In genomic region chr5:130037752-130038455, GRCm38 (mm10) we compare ENCODE assay signal across 9 mouse cellular contexts. TPM values are rescaled to one million over a fixed set of nuclear protein-coding genes. Genes with fewer than 3 reads are reported as not detected.
DNase-seq lines count a peak whose midpoint lies in the region; ATAC-seq lines count a peak whose summit lies in the region.
"Had no signal": no experiment of that assay in that cellular context is flagged by ENCODE, and none has a peak within 500 bp of the region (broad histone marks: within the 10 kb centered on the region; RNA-seq: fewer than 3 reads in every experiment).

No protein-coding gene starts in this region.

- no peak overlapping the region for H3K4me3 ChIP-seq in midbrain, embryonic 10.5 days
- no peak overlapping the region for H3K4me3 ChIP-seq in midbrain, embryonic 13.5 days (replicated peaks)
- H3K4me3 ChIP-seq in embryonic facial prominence, embryonic 11.5 days (ENCODE audit: low read depth, low read length) = no peak overlapping the region
- H3K4me3 ChIP-seq: neural tube, embryonic 13.5 days had no signal

- 65% methylated on average over 19 of the region's 19 CpGs for WGBS in midbrain, embryonic 10.5 days
- WGBS in midbrain, embryonic 13.5 days = 67% methylated on average over 19 of the region's 19 CpGs
- 64% methylated on average over 19 of the region's 19 CpGs for WGBS in embryonic facial prominence, embryonic 11.5 days

- no peaks in the 10 kb centered on the region for H3K9me3 ChIP-seq in midbrain, embryonic 10.5 days (replicated peaks)
- no peaks in the 10 kb centered on the region for H3K9me3 ChIP-seq in midbrain, embryonic 13.5 days
- no peaks in the 10 kb centered on the region for H3K9me3 ChIP-seq in embryonic facial prominence, embryonic 11.5 days (replicated peaks; ENCODE audit: control insufficient read depth, low read length)
- H3K9me3 ChIP-seq: neural tube, embryonic 13.5 days had no signal

- peak; percentile 57 for DNase-seq in midbrain, embryonic 10.5 days (ENCODE audit: low spot score)
- DNase-seq in adrenal gland, postnatal 10 days = peak; percentile 80
- peak; percentile 80 for DNase-seq in embryonic facial prominence, embryonic 11.5 days (ENCODE audit: low spot score)
- peak; percentile 31 for DNase-seq in hindlimb bud, embryonic 11.5 days (ENCODE audit: extremely low spot score, low read depth, low spot score)
- DNase-seq in left cerebral cortex, adult 8-10 months (ENCODE audit: low spot score in 2 of 2) = peak; percentile 23 to 31
- DNase-seq in telencephalon, adult 2 months (ENCODE audit: low read depth, low spot score) = peak; percentile 19

- H3K27me3 ChIP-seq in midbrain, embryonic 10.5 days (ENCODE audit: low read depth, poor library complexity, severe bottlenecking) = no peaks in the 10 kb centered on the region
- H3K27me3 ChIP-seq in midbrain, embryonic 13.5 days = no peaks in the 10 kb centered on the region
- no peaks in the 10 kb centered on the region for H3K27me3 ChIP-seq in embryonic facial prominence, embryonic 11.5 days (ENCODE audit: control insufficient read depth, insufficient read depth, low read length)
- H3K27me3 ChIP-seq: neural tube, embryonic 13.5 days had no signal

- H3K27ac ChIP-seq in midbrain, embryonic 10.5 days (replicated peaks) = no peak overlapping the region
- H3K27ac ChIP-seq in midbrain, embryonic 13.5 days = no peak overlapping the region
- H3K27ac ChIP-seq in embryonic facial prominence, embryonic 11.5 days (replicated peaks; ENCODE audit: low read depth, low read length) = no peak overlapping the region
- H3K27ac ChIP-seq: neural tube, embryonic 13.5 days had no signal

- H3K4me2 ChIP-seq in midbrain, embryonic 13.5 days (replicated peaks) = no peak overlapping the region
- H3K4me2 ChIP-seq in embryonic facial prominence, embryonic 11.5 days (ENCODE audit: low read depth, low read length) = no peak overlapping the region
- H3K4me2 ChIP-seq: neural tube, embryonic 13.5 days had no signal

- H3K4me1 ChIP-seq in midbrain, embryonic 10.5 days = no peaks in the 10 kb centered on the region
- H3K4me1 ChIP-seq in midbrain, embryonic 13.5 days (replicated peaks) = no peaks in the 10 kb centered on the region
- H3K4me1 ChIP-seq in embryonic facial prominence, embryonic 11.5 days (ENCODE audit: control insufficient read depth, insufficient read depth, low read length) = no peaks in the 10 kb centered on the region
- H3K4me1 ChIP-seq: neural tube, embryonic 13.5 days had no signal

- H3K9ac ChIP-seq in midbrain, embryonic 13.5 days (replicated peaks) = no peak overlapping the region
- no peak overlapping the region for H3K9ac ChIP-seq in embryonic facial prominence, embryonic 11.5 days (replicated peaks; ENCODE audit: low read length)
- H3K9ac ChIP-seq: neural tube, embryonic 13.5 days had no signal

- peaks cover 73% of the 10 kb centered on the region for H3K36me3 ChIP-seq in midbrain, embryonic 10.5 days
- peaks cover 63% of the 10 kb centered on the region for H3K36me3 ChIP-seq in midbrain, embryonic 13.5 days
- H3K36me3 ChIP-seq in embryonic facial prominence, embryonic 11.5 days (replicated peaks; ENCODE audit: control insufficient read depth, insufficient read depth, low read depth, low read length) = no peaks in the 10 kb centered on the region; the same call in 1 of the 2 replicates

- no peak for ATAC-seq in midbrain, embryonic 13.5 days
- ATAC-seq in embryonic facial prominence, embryonic 11.5 days (replicated peaks; ENCODE audit: insufficient number of reproducible peaks, low FRiP score, low TSS enrichment, low read depth) = no peak
- 0 out of 2 replicates have a peak, but pooled peaks have one; percentile 55 for ATAC-seq in monocyte, adult 5-6 weeks (replicated peaks; ENCODE audit: insufficient number of reproducible peaks, low FRiP score, low TSS enrichment, poor library complexity, severe bottlenecking)

RNA-seq across cellular contexts. Expression of gene Crcp, which starts 8.8 kb away (rescaled TPM):
- polyA plus RNA-seq in midbrain, embryonic 10.5 days (2016; fragmentation: Nextera tagmentation; extraction: Ambion mirVana) = 63.8 and 65.9 TPM in 2 replicates
- polyA plus RNA-seq in midbrain, embryonic 13.5 days (2015; fragmentation: Nextera tagmentation; extraction: Ambion mirVana) = 79.3 and 82.2 TPM in 2 replicates
- 10 to 100 TPM; 27.7 to 34.4 TPM for total RNA-seq in adrenal gland, postnatal 10 days (2021)
- polyA plus RNA-seq in embryonic facial prominence, embryonic 11.5 days (2014; fragmentation: Nextera tagmentation; extraction: Ambion mirVana) = 30.6 and 30.9 TPM in 2 replicates
- 10 to 100 TPM; 26.7 to 32.6 (median 30.1) TPM for total RNA-seq in left cerebral cortex, adult 8-10 months (2022)
- total RNA-seq in monocyte, adult 5-6 weeks (2017) = 34.5 to 51.7 TPM (median 50.6 TPM) in 3 replicates

RNA-seq across cellular contexts. Expression of gene Asl, which starts 8.9 kb away (rescaled TPM):
- 33.3 and 36.0 TPM in 2 replicates for polyA plus RNA-seq in midbrain, embryonic 10.5 days (2016; fragmentation: Nextera tagmentation; extraction: Ambion mirVana)
- 30.4 and 33.4 TPM in 2 replicates for polyA plus RNA-seq in midbrain, embryonic 13.5 days (2015; fragmentation: Nextera tagmentation; extraction: Ambion mirVana)
- 100 to 1,000 TPM; 120 to 174 TPM for total RNA-seq in adrenal gland, postnatal 10 days (2021)
- polyA plus RNA-seq in embryonic facial prominence, embryonic 11.5 days (2014; fragmentation: Nextera tagmentation; extraction: Ambion mirVana) = 21.0 and 29.6 TPM in 2 replicates
- 10 to 100 TPM; 22.9 to 28.0 (median 25.9) TPM for total RNA-seq in left cerebral cortex, adult 8-10 months (2022)
- 21.0 to 38.4 TPM (median 29.3 TPM) in 3 replicates for total RNA-seq in monocyte, adult 5-6 weeks (2017)

RNA-seq across cellular contexts. Expression of gene Gusb, which starts 35.1 kb away (rescaled TPM):
- polyA plus RNA-seq in midbrain, embryonic 10.5 days (2016; fragmentation: Nextera tagmentation; extraction: Ambion mirVana) = 33.6 and 34.1 TPM in 2 replicates
- polyA plus RNA-seq in midbrain, embryonic 13.5 days (2015; fragmentation: Nextera tagmentation; extraction: Ambion mirVana) = 21.7 and 23.3 TPM in 2 replicates
- 10 to 100 TPM; 41.0 to 44.6 TPM for total RNA-seq in adrenal gland, postnatal 10 days (2021)
- 45.1 and 45.5 TPM in 2 replicates for polyA plus RNA-seq in embryonic facial prominence, embryonic 11.5 days (2014; fragmentation: Nextera tagmentation; extraction: Ambion mirVana)
- total RNA-seq in left cerebral cortex, adult 8-10 months (2022) = 10 to 100 TPM; 12.7 to 40.4 (median 22.1) TPM
- total RNA-seq in monocyte, adult 5-6 weeks (2017) = 47.3 to 59.4 TPM (median 52.0 TPM) in 3 replicates

RNA-seq across cellular contexts. Expression of gene Tpst1, which starts 35.2 kb away (rescaled TPM):
- polyA plus RNA-seq in midbrain, embryonic 10.5 days (2016; fragmentation: Nextera tagmentation; extraction: Ambion mirVana) = 57.5 and 60.4 TPM in 2 replicates
- polyA plus RNA-seq in midbrain, embryonic 13.5 days (2015; fragmentation: Nextera tagmentation; extraction: Ambion mirVana) = 47.4 and 51.0 TPM in 2 replicates
- 10 to 100 TPM; 35.1 to 40.0 TPM for total RNA-seq in adrenal gland, postnatal 10 days (2021)
- 70.4 and 72.9 TPM in 2 replicates for polyA plus RNA-seq in embryonic facial prominence, embryonic 11.5 days (2014; fragmentation: Nextera tagmentation; extraction: Ambion mirVana)
- total RNA-seq in left cerebral cortex, adult 8-10 months (2022) = 10 to 100 TPM; 34.4 to 39.4 (median 36.7) TPM
- total RNA-seq in monocyte, adult 5-6 weeks (2017) = 8.2 to 14.2 TPM (median 11.6 TPM) in 3 replicates

Comparison
In these comparisons a context has a peak if more than half of its experiments do, and no peak if none do; other contexts are left out.
1. DNase-seq: peak in every context shown above with its lines; median percentile 80 in adrenal gland, postnatal 10 days; 80 in embryonic facial prominence, embryonic 11.5 days; 57 in midbrain, embryonic 10.5 days; 31 in hindlimb bud, embryonic 11.5 days; 27 in left cerebral cortex, adult 8-10 months; 19 in telencephalon, adult 2 months.